Mouse (Mus musculus) B cell, adult 2 months (primary cell): Measurements from ENCODE around the gene Tgoln1.

Experiments
- DNase-seq, 2 experiments: peaks; one replicate each; pipeline ENCODE4 v3.0.0; 2022

Gene Tgoln1

DNA sequence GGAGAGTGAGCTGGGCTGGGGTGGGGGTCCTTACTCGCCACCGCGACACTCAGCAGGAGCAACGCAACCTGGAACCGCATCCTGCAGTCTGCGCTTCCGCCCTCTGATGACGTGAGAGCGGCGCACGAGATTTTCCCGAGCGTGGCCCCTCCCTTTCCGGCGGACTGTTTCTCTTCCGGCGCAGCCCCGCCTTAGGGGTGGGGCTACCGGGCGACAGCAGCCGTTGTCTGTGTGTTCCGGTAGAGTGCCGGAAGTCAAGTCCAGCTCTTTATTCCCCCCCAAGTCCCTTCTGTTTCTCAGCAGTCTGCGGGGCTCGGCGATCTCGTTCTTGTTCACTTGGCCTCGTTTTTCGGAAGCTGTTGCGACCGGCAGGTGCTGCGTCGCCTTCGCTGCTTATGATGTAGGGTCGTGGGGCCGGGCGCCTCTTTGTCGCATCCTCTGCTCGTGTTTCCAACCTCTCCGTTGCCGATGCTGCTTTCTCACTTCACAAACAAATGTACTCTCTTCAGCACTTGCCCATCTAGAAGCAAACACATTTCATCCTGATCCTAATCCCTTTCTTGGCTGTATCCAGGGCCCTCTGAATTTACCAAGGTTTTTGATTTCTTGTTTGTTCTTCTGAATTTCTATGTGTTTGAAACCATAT lies at the start of gene Tgoln1:
Gene Tgoln1 (minus strand): TSS at position 358 of the 646 bp plus-strand sequence.
- peak; percentile 97 to 98 for DNase-seq

DNA sequence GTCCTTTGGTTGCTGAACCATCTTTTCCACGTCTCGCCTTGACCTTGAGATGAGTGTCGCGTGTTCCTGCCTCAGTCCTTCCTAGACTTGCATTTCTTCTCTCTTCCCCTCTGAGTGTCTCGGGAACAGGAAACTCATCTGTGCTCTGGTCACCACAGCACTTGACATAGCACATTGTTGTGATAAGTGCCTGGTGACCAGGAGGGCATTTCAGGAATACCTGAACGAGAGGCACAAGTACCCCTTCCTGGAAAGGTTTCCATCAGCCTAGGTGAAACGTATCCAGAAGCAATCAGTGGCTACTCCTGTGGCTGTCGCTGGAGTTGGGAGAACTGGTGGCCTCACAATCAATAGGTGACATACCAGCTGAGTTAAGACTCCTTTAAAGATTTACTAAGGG lies 47.5 kb upstream of the Tgoln1 start:
- DNase-seq = no peak

GRCm38 (mm10) chr6:72663000-72663399 lies 46.2 kb upstream of the Tgoln1 start:
- DNase-seq = no peak

GRCm38 (mm10) chr6:72660391-72660720 lies 43.6 kb upstream of the Tgoln1 start:
- no peak for DNase-seq

DNA sequence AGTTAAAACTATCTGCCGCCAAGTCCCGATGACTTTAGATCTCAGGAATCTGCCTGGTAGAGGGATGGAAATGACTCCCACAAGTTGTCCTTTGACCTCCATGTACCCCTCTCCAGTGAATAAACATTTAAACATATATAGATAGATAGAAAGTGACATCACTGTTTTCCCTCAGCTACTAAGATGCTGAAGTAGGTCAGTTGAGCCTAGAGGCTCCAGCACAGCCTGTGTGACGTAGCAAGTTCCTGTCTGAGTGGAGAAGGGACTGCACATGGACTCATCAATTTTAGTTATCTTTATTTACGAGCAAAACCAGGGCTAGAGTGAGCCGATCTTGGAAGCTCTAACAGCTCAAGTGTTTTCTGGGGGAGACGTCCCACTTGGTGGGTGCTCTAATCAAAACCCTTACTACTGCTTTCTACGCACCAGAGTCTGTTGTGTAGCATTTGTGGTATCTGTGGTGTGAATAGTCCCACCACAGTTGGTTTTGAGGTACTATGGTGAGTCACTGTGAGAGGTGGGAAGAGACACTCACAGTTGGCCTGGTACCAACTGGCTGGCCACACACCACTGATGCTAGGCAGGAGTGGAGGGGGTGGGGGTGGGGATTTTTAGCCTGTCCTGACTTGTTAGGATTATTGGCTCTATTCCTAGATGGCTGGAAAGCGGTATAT lies 43.1 kb upstream of the Tgoln1 start:
- DNase-seq = no peak

DNA sequence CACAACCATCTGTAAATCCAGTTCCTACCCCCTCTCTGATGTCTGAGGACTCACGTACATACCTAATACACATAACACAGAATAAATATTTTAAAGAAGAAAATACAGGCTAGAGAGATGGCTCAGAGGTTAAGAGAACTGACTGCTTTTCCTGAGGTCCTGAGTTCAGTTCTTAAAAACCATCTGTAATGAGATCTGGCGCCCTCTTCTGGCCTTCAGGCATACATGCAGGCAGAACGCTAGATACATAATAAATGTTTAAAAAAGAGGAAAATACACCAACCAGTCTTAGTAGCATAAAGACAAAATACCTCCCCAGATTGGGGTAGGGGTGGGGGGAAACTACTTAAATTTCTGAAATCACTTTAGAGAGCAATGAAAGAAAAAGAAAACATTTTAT lies 41.2 kb upstream of the Tgoln1 start:
- DNase-seq = peak; percentile 27 to 42

DNA sequence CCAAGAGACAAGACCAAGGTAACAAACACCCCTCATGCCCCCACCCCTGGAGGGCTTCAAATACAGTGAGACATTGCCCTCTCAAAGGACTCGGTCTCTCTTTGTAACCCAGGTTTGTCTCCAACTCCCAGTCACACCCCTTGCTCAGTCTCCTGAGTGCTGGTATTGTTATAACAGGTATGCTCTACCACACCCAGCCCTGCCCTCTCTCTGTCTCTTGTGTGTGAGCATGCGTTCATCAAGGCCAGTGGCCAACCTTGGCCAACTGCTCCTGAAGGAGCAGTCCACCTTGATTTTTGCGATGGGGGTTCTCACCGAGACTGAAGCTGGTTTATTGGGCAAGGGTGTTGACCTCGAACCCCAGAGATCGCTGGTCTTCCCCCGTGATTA lies 39.2 kb upstream of the Tgoln1 start:
- no peak for DNase-seq

DNA sequence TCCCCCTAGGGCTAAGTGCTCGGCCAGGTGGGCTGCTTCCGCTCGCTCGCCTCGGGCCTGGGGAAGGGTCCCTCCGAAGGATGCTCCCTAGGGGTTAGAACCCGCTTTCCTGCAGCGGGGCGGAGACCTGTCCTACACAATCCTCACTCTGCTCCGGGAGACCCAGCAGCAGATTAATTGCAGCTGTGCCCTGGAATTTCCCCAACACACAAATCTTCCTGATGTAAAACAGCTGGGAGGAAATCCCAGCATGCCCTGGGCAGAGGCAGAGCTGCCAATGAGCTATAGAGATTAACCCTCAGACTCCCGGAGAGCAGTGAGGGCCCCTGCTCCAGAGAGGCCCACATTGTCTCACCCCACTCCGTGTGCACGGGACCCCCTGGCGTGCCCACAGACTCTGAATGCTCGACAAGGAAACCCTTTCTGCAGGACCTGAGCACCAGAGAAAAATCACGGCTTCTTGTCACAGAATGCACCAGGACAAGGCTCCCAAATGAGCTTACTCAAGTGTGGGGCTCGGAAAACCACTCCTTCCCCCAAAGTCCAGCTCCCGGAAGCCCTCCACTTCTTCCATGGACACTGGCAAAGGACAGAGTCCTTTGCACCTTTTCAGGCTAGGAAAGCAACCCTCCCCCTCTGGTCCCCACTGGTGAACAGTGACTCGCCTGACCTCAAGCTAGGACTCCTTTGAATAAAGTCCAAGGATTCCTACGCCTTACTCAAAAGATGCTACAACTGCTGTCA lies 38.7 kb upstream of the Tgoln1 start:
- no peak for DNase-seq

DNA sequence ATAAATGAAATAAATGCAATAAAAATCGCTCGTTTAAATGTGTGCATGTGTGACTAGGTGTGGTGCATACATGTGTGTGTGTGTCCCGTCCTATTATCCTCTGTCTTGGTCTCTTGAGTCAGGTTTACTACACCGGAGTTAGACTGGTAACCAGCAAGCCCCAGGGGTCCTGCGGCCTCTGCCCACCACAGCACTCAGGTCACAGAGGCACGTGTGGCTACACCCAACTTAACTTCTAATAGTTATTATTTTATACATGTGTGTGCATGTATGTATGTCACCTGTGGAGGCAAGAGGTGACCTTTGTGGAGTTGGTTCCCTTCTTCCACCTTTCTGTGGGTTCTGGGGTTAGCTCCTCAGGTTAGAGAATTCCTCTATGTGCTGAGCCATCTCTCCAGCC lies 37.6 kb upstream of the Tgoln1 start:
- DNase-seq = no peak

DNA sequence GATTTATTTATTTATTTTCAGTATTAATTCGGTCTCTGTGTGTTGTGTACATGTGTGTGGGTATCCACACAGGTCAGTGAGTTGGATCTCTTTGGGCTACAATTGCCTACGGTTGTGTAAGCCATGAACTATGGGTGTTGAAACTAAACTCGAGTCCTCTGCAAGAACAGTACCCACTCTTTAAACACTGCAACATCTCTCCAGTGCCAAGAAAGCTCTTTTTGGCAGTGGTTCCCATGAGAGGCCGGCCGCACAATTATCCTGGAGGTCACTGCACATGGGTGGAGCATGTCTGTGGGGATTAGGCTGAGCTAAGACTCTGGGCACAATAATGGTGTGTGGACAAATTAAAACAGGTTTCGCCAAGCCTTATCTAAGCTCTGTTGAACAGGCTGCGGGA lies 36.6 kb upstream of the Tgoln1 start:
- no peak for DNase-seq

DNA sequence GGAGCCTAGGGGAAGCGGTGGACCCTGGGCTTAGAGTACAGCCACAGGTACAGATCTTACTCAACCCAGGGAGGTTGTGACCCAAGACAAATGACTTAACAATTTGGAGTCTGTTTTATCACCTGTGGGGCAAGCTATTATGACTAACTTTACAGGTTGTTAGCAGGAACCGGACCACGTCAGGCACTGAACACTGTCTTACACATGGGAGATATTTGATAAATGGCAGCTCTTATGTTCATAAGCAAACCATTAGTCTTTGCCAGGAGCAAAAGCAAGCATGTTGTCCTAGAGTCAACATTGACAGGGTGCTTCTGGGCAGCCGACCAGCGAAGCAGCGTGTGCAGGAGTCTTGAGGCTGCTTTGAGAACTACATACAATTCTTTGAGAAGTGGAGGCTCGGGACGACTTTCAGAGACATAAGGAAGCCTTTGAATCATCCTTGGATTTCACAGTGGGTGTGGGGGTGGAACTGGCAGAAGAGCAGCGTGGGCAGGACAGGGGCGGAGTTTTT lies 33.6 kb upstream of the Tgoln1 start:
- DNase-seq = no peak

GRCm38 (mm10) chr6:72648002-72648595 lies 31.3 kb upstream of the Tgoln1 start:
- DNase-seq = no peak

GRCm38 (mm10) chr6:72647383-72647820 lies 30.6 kb upstream of the Tgoln1 start:
- peak; percentile 72 to 73 for DNase-seq

GRCm38 (mm10) chr6:72645364-72645763 lies 28.6 kb upstream of the Tgoln1 start:
- no peak for DNase-seq

GRCm38 (mm10) chr6:72644576-72644975 lies 27.8 kb upstream of the Tgoln1 start:
- no peak for DNase-seq

DNA sequence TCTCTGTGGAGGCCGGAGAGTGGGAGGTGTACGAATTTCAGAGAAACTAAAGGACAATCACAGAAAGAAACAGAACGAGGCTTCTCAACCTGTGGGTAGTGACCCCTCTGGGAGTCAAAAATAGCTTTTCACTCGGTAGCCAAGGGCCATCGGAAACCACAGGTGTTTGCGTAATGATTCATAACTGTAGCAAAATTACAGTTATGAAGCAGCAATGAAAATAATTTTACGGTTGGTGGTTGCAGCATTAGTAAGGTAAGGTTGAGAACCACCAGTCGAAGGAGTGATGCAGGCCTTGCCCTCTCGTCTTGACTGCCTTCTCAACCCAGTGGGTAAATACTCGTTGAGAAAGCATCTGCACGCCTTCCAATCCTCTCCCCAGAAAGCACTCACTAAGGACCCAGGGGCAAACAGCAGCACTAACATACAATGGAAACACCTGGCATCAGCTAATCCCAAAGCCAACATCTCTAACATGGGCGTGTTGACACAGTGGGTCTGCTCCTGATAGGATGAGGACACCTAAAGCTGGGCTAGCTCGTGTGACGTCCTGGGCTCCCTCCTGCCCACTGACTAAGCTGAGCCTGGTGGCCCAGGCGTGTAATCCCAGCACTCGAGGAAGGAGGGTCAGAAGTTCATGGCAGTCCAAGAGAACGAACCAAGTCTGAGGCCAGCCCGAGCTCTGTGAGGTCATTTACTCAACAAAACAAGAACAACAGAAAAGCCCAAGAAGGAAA lies 24.6 kb upstream of the Tgoln1 start:
- no peak for DNase-seq

- peak in 1 of 2 experiments; percentile 13 for DNase-seq
These were observed 20.1 kb upstream of the Tgoln1 start for GRCm38 (mm10) chr6:72636940-72637339.

DNA sequence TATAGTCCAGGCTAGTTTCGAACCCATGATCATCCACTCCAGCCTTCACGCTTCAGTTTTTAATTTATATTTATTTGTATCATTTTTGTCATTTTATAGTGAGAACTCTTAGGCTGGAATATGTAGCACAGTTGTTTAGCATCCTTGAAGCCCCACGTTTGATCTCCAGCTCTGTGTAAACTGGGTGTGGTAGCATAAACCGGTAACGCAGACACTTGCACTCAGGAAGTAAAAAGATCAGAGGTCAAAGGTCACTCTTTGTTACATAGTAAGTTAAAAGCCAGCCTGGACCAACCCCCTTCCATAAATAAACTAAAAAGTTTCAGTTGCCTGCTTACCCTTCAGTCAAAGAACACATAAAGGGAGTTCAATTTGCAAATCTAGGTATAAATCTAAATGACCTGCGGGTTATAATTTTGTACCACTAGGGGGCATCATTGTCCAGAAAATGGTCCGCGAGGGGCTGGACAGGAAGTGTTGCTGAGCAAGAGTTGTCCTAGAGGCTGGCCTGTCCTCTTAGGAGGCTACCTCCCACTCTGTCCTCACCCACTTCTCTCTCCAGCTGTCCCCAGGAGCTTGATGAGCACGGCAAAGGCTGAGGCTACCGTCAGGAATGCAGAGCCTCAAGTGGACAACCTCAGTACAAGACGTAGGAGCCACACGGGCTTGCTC lies 19.1 kb upstream of the Tgoln1 start:
- DNase-seq = peak; percentile 58 to 62

DNA sequence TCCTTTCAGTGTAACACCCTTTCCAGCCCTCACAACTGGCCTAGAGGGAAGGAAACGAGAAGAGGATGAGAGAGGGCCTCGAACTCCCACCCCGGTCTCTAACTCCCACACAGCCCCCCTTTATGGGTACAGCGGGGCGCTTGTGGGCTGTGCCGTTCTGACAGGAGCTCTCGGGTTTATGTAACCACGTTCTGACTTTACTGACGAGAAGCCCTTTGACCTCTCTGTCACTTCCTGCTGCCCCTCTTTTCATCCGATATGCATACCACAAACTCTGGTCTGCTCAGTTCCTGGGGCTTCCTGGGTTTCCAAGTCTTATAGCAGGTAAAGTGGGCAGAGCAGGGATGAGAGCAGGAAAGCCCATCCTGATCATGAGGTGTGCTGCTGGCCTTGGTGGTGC lies 17.5 kb upstream of the Tgoln1 start:
- no peak for DNase-seq

GRCm38 (mm10) chr6:72631700-72632099 lies 14.9 kb upstream of the Tgoln1 start:
- no peak for DNase-seq

DNA sequence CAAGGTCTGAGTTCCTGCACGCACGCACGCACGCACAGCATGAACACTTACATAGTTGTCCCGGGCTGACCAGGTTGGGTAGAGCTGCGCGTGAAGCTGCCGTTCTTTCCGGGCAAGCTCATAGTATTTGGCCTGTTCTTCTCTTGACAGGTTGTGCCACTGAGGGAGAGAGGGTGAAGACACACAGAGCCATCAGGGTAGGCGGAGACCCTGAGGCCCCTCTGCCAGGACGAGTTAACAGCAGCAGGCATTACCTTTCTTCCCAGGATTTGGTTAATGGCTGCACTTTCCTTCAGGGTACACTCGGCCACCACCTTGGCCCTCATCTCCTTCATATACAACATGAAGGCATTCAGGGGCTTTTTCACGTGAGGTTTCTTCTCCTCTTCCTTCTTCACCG lies 14.2 kb upstream of the Tgoln1 start:
- no peak for DNase-seq

DNA sequence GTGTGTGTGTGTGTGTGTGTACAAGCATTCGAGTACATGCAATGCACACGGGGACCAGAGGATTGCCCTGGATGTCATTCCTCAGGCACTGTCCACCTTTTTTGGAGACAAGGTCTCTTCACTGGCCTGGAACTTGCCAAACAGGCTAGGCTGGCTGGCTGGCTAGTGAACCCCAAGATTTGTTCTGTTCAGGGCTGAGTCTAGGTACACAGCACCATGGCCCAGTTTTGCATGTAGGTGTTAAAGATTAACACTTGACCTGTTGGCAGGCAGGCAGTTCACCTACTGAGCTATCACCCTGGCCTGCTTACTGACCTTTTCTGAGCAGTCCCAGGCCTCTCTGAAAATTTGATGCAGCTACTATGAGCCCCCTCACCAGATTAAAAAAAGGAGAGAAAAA lies 13.6 kb upstream of the Tgoln1 start:
- no peak for DNase-seq
